Mouse (Mus musculus): ENCODE results near the gene Zswim4. TPM values are rescaled to one million over a fixed set of nuclear protein-coding genes. Genes with fewer than 3 reads are reported as not detected.

Zswim4 gene
- total RNA-seq, 1 experiment from 2014 or later: 41.3 TPM

GRCm38 (mm10) chr8:84223322-84224029 lies 13.4 kb downstream of the Zswim4 start:
- DNase-seq: peak; percentile 20

GRCm38 (mm10) chr8:84222566-84223165 lies 14.2 kb downstream of the Zswim4 start:
- no peak for DNase-seq

- DNase-seq: no peak
Observed at GRCm38 (mm10) chr8:84220105-84220504, 16.8 kb downstream of the Zswim4 start.

GRCm38 (mm10) chr8:84218143-84218542 lies 18.7 kb downstream of the Zswim4 start:
- DNase-seq: no peak

GRCm38 (mm10) chr8:84217206-84217605 lies 19.6 kb downstream of the Zswim4 start:
- no peak for DNase-seq

GRCm38 (mm10) chr8:84213277-84213676 lies 23.6 kb downstream of the Zswim4 start:
- no peak for DNase-seq

- DNase-seq: no peak
Observed at GRCm38 (mm10) chr8:84211881-84212563, 24.8 kb downstream of the Zswim4 start.

- no peak for DNase-seq
Observed at GRCm38 (mm10) chr8:84211202-84211601, 25.7 kb downstream of the Zswim4 start.

- peak; percentile 84 for DNase-seq
Observed at GRCm38 (mm10) chr8:84210167-84210791, 26.6 kb downstream of the Zswim4 start.

GRCm38 (mm10) chr8:84208381-84209380 lies 28.2 kb downstream of the Zswim4 start:
- DNase-seq: no peak

- DNase-seq: peak; percentile 55
Observed at GRCm38 (mm10) chr8:84207811-84208210, 29.0 kb downstream of the Zswim4 start.

GRCm38 (mm10) chr8:84206666-84207065 lies 30.2 kb downstream of the Zswim4 start:
- DNase-seq: no peak

GRCm38 (mm10) chr8:84205073-84205472 lies 31.8 kb downstream of the Zswim4 start:
- no peak for DNase-seq

- peak; percentile 74 for DNase-seq
Observed at GRCm38 (mm10) chr8:84203975-84204772, 32.7 kb downstream of the Zswim4 start.

GRCm38 (mm10) chr8:84202938-84203917 lies 33.6 kb downstream of the Zswim4 start:
- peak; percentile 92 for DNase-seq

GRCm38 (mm10) chr8:84202466-84202865 lies 34.4 kb downstream of the Zswim4 start:
- peak; percentile 81 for DNase-seq

- DNase-seq: peak; percentile 84
Observed at GRCm38 (mm10) chr8:84201545-84202245, 35.2 kb downstream of the Zswim4 start.

- peak; percentile 88 for DNase-seq
Observed at GRCm38 (mm10) chr8:84200652-84201544, 36.0 kb downstream of the Zswim4 start.
